Mouse (Mus musculus): Measurements from ENCODE around the gene Unc13b. TPM values are rescaled to one million over a fixed set of nuclear protein-coding genes. Genes with fewer than 3 reads are reported as not detected.

Gene Unc13b
- polyA plus RNA-seq, 1 experiment, result 0.42 TPM

- Histone ChIP-seq H3K4me3 (peak overlapping the region; percentile 9), H3K4me2 (ENCODE audit: low read depth) (peak overlapping the region; percentile 89), H3K27me3 (ENCODE audit: control insufficient read depth, insufficient read depth, insufficient read length) (no peaks in the 10 kb centered on the region), H3K79me2 (ENCODE audit: control insufficient read depth, insufficient read depth) (no peaks in the 10 kb centered on the region), H3K36me3 (ENCODE audit: control insufficient read depth, insufficient read depth) (no peaks in the 10 kb centered on the region), H3ac (ENCODE audit: control insufficient read depth, insufficient read length) (no peak overlapping the region)
- TF ChIP-seq TCF12 (IDR thresholded peaks at IDR 0.05; ENCODE audit: insufficient read depth, poor library complexity, severe bottlenecking) (no peak), POLR2A (IDR thresholded peaks at IDR 0.05; ENCODE audit: insufficient read length, low read depth) (no peak), SRF (IDR thresholded peaks at IDR 0.05; ENCODE audit: control insufficient read depth, insufficient read length, low read depth) (no peak), MAX (IDR thresholded peaks at IDR 0.05; ENCODE audit: low read depth) (no peak), MYOG (IDR thresholded peaks at IDR 0.05; ENCODE audit: control insufficient read depth in 1 of 3, insufficient read depth in 1 of 3, insufficient read length in 2 of 3, low read depth in 2 of 3) (no peak), POLR2AphosphoS2 (IDR thresholded peaks at IDR 0.05; ENCODE audit: insufficient read length, low read depth) (no peak), TCF3 (IDR thresholded peaks at IDR 0.05; ENCODE audit: insufficient read length, low read depth) (no peak), MYOD1 (IDR thresholded peaks at IDR 0.05; ENCODE audit: control insufficient read depth in 1 of 3, insufficient read length in 2 of 3, low read depth in 2 of 3) (no peak), CEBPB (IDR thresholded peaks at IDR 0.05; ENCODE audit: insufficient read depth, poor library complexity, severe bottlenecking) (no peak), REST (IDR thresholded peaks at IDR 0.05; ENCODE audit: insufficient read depth, insufficient read length) (no peak), E2F4 (IDR thresholded peaks at IDR 0.05; ENCODE audit: insufficient read depth) (no peak), USF1 (IDR thresholded peaks at IDR 0.05; ENCODE audit: low read depth) (no peak)
Measured at GRCm38 (mm10) chr4:43267323-43267658, 208.5 kb downstream of the Unc13b start.

DNA sequence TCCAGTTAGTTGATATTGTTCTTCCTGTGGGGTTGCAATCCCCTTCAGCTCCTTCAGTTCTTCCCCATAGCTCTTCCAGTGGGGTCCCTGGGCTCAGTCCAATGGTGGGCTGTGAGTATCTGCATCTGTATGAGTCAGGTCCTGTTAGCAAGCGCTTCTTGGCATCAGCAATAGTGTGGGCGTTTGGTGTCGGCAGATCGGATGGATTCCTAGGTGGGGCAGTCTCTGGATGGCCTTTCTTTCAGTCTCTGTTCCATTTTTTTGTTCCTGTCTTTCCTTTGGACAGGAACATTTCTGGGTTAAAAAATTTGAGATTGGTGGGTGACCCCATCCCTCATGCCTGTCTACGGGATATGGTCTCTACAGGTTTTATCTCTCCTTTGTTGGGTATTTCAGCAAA, 226.7 kb downstream of the Unc13b start:
- no peak overlapping the region for H3ac ChIP-seq (ENCODE audit: control insufficient read depth, insufficient read length)
- no peak overlapping the region for H3K4me3 ChIP-seq
- H3K79me2 ChIP-seq (ENCODE audit: control insufficient read depth, insufficient read depth), result no peaks in the 10 kb centered on the region
- TF ChIP-seq POLR2AphosphoS2 (IDR thresholded peaks at IDR 0.05; ENCODE audit: insufficient read length, low read depth), result no peak
- TF ChIP-seq MYOG (IDR thresholded peaks at IDR 0.05; ENCODE audit: control insufficient read depth in 1 of 3, insufficient read depth in 1 of 3, insufficient read length in 2 of 3, low read depth in 2 of 3), result no peak
- no peak for TF ChIP-seq USF1 (IDR thresholded peaks at IDR 0.05; ENCODE audit: low read depth)
- no peak for TF ChIP-seq MAX (IDR thresholded peaks at IDR 0.05; ENCODE audit: low read depth)
- TF ChIP-seq TCF3 (IDR thresholded peaks at IDR 0.05; ENCODE audit: insufficient read length, low read depth), result no peak
- TF ChIP-seq SRF (IDR thresholded peaks at IDR 0.05; ENCODE audit: control insufficient read depth, insufficient read length, low read depth), result no peak
- no peak for TF ChIP-seq CEBPB (IDR thresholded peaks at IDR 0.05; ENCODE audit: insufficient read depth, poor library complexity, severe bottlenecking)
- TF ChIP-seq POLR2A (IDR thresholded peaks at IDR 0.05; ENCODE audit: insufficient read length, low read depth), result no peak
- no peak for TF ChIP-seq E2F4 (IDR thresholded peaks at IDR 0.05; ENCODE audit: insufficient read depth)
- no peaks in the 10 kb centered on the region for H3K27me3 ChIP-seq (ENCODE audit: control insufficient read depth, insufficient read depth, insufficient read length)
- H3K36me3 ChIP-seq (ENCODE audit: control insufficient read depth, insufficient read depth), result no peaks in the 10 kb centered on the region
- no peak overlapping the region for H3K4me2 ChIP-seq (ENCODE audit: low read depth)

- Histone ChIP-seq H3K4me3 (no peak overlapping the region), H3K27me3 (ENCODE audit: control insufficient read depth, insufficient read depth, insufficient read length) (no peaks in the 10 kb centered on the region)
- TF ChIP-seq TCF3 (IDR thresholded peaks at IDR 0.05; ENCODE audit: insufficient read length, low read depth) (no peak), POLR2A (IDR thresholded peaks at IDR 0.05; ENCODE audit: insufficient read length, low read depth) (no peak), REST (IDR thresholded peaks at IDR 0.05; ENCODE audit: insufficient read depth, insufficient read length) (no peak), SRF (IDR thresholded peaks at IDR 0.05; ENCODE audit: control insufficient read depth, insufficient read length, low read depth) (no peak), MYOD1 (IDR thresholded peaks at IDR 0.05; ENCODE audit: control insufficient read depth in 1 of 3, insufficient read length in 2 of 3, low read depth in 2 of 3) (no peak), MYOG (IDR thresholded peaks at IDR 0.05; ENCODE audit: control insufficient read depth in 1 of 3, insufficient read depth in 1 of 3, insufficient read length in 2 of 3, low read depth in 2 of 3) (no peak), MAX (IDR thresholded peaks at IDR 0.05; ENCODE audit: low read depth) (no peak), TCF12 (IDR thresholded peaks at IDR 0.05; ENCODE audit: insufficient read depth, poor library complexity, severe bottlenecking) (no peak), POLR2AphosphoS2 (IDR thresholded peaks at IDR 0.05; ENCODE audit: insufficient read length, low read depth) (no peak), USF1 (IDR thresholded peaks at IDR 0.05; ENCODE audit: low read depth) (no peak), CEBPB (IDR thresholded peaks at IDR 0.05; ENCODE audit: insufficient read depth, poor library complexity, severe bottlenecking) (no peak), E2F4 (IDR thresholded peaks at IDR 0.05; ENCODE audit: insufficient read depth) (no peak)
Measured at GRCm38 (mm10) chr4:43287305-43287704, 228.6 kb downstream of the Unc13b start.

DNA sequence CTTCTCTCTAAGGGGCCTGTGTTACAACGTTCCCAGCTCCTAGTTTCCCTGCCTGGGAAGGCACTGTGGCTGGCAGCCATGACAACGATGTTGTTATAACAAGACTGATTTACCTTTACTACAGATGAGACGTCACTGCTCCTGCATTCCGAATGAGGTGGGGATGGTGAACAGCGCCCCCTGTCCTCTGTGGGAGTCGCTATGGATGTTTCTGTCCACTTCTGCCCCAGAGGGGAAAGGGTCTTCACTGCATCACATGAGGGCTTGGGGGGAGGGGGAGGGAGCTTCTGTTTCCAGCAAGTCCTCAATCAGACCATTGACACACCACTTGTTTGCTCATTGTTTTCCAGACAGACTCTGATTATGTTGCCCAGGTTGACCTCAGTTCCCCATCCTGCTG, 235.2 kb downstream of the Unc13b start:
- H3K36me3 ChIP-seq (ENCODE audit: control insufficient read depth, insufficient read depth), result no peaks in the 10 kb centered on the region
- H3K4me2 ChIP-seq (ENCODE audit: low read depth), result no peak overlapping the region
- no peak overlapping the region for H3K4me3 ChIP-seq
- no peaks in the 10 kb centered on the region for H3K27me3 ChIP-seq (ENCODE audit: control insufficient read depth, insufficient read depth, insufficient read length)
- TF ChIP-seq SRF (IDR thresholded peaks at IDR 0.05; ENCODE audit: control insufficient read depth, insufficient read length, low read depth) (no peak), POLR2AphosphoS2 (IDR thresholded peaks at IDR 0.05; ENCODE audit: insufficient read length, low read depth) (no peak), MYOG (IDR thresholded peaks at IDR 0.05; ENCODE audit: control insufficient read depth in 1 of 3, insufficient read depth in 1 of 3, insufficient read length in 2 of 3, low read depth in 2 of 3) (no peak), CEBPB (IDR thresholded peaks at IDR 0.05; ENCODE audit: insufficient read depth, poor library complexity, severe bottlenecking) (no peak)
- no peaks in the 10 kb centered on the region for H3K79me2 ChIP-seq (ENCODE audit: control insufficient read depth, insufficient read depth)
- H3ac ChIP-seq (ENCODE audit: control insufficient read depth, insufficient read length), result no peak overlapping the region

More at GRCm38 (mm10) chr4:43287305-43287704, 228.6 kb downstream of the Unc13b start:
- Histone ChIP-seq H3K4me2 (ENCODE audit: low read depth) (no peak overlapping the region), H3ac (ENCODE audit: control insufficient read depth, insufficient read length) (no peak overlapping the region), H3K36me3 (ENCODE audit: control insufficient read depth, insufficient read depth) (no peaks in the 10 kb centered on the region), H3K79me2 (ENCODE audit: control insufficient read depth, insufficient read depth) (no peaks in the 10 kb centered on the region)

- TF ChIP-seq E2F4 (IDR thresholded peaks at IDR 0.05; ENCODE audit: insufficient read depth) (no peak), MAX (IDR thresholded peaks at IDR 0.05; ENCODE audit: low read depth) (no peak), MYOG (IDR thresholded peaks at IDR 0.05; ENCODE audit: control insufficient read depth in 1 of 3, insufficient read depth in 1 of 3, insufficient read length in 2 of 3, low read depth in 2 of 3) (no peak), MYOD1 (IDR thresholded peaks at IDR 0.05; ENCODE audit: control insufficient read depth in 1 of 3, insufficient read length in 2 of 3, low read depth in 2 of 3) (no peak), USF1 (IDR thresholded peaks at IDR 0.05; ENCODE audit: low read depth) (no peak), TCF3 (IDR thresholded peaks at IDR 0.05; ENCODE audit: insufficient read length, low read depth) (no peak), REST (IDR thresholded peaks at IDR 0.05; ENCODE audit: insufficient read depth, insufficient read length) (no peak), POLR2A (IDR thresholded peaks at IDR 0.05; ENCODE audit: insufficient read length, low read depth) (no peak), POLR2AphosphoS2 (IDR thresholded peaks at IDR 0.05; ENCODE audit: insufficient read length, low read depth) (no peak), TCF12 (IDR thresholded peaks at IDR 0.05; ENCODE audit: insufficient read depth, poor library complexity, severe bottlenecking) (no peak), CEBPB (IDR thresholded peaks at IDR 0.05; ENCODE audit: insufficient read depth, poor library complexity, severe bottlenecking) (no peak), SRF (IDR thresholded peaks at IDR 0.05; ENCODE audit: control insufficient read depth, insufficient read length, low read depth) (no peak)
- Histone ChIP-seq H3K4me2 (ENCODE audit: low read depth) (no peak overlapping the region), H3K27me3 (ENCODE audit: control insufficient read depth, insufficient read depth, insufficient read length) (no peaks in the 10 kb centered on the region), H3ac (ENCODE audit: control insufficient read depth, insufficient read length) (no peak overlapping the region), H3K79me2 (ENCODE audit: control insufficient read depth, insufficient read depth) (no peaks in the 10 kb centered on the region), H3K4me3 (no peak overlapping the region), H3K36me3 (ENCODE audit: control insufficient read depth, insufficient read depth) (no peaks in the 10 kb centered on the region)
Measured at GRCm38 (mm10) chr4:43309696-43310338, 251.1 kb downstream of the Unc13b start.
